Mouse (Mus musculus) limb, embryonic 14.5 days (tissue): ENCODE results near the gene Vps25. TPM values are rescaled to one million over a fixed set of nuclear protein-coding genes. Genes with fewer than 3 reads are reported as not detected.

Experiments
- ATAC-seq: fragments of 200-750 bp; cut with Nextera tagmentation; 2 replicates; pipeline ENCODE4 v1.8.0; 2017; ENCODE audit warnings: low read depth, moderate number of reproducible peaks, moderate TSS enrichment; ENCODE audit not compliant: low FRiP score
- DNase-seq: peaks from one replicate; pipeline ENCODE4 v3.0.0-alpha.2; 2015; ENCODE audit warnings: low spot score
- H3K27ac ChIP-seq: fragments of 300-500 bp; sonication (generic); replicated peaks from 2 replicates; pipeline ENCODE4 v1.5.1; 2014; ENCODE audit warnings: low read depth, mild to moderate bottlenecking, low read length, moderate library complexity, mixed read lengths
- H3K27me3 ChIP-seq: fragments of 300-500 bp; sonication (generic); 2 replicates; pipeline ENCODE4 v1.6.1; 2014; ENCODE audit warnings: low read length, mixed read lengths; ENCODE audit not compliant: control insufficient read depth, insufficient read depth
- H3K36me3 ChIP-seq: fragments of 300-500 bp; sonication (generic); 2 replicates; pipeline ENCODE4 v1.6.1; 2014; ENCODE audit warnings: mild to moderate bottlenecking, low read length, moderate library complexity, mixed read lengths; ENCODE audit not compliant: control insufficient read depth, insufficient read depth
- H3K4me1 ChIP-seq: fragments of 300-500 bp; sonication (generic); 2 replicates; pipeline ENCODE4 v1.6.1; 2014; ENCODE audit warnings: antibody characterized with exemption, low read length, mixed read lengths; ENCODE audit not compliant: control insufficient read depth, insufficient read depth
- H3K4me2 ChIP-seq: fragments of 300-500 bp; sonication (generic); replicated peaks from 2 replicates; pipeline ENCODE4 v1.6.1; 2014; ENCODE audit warnings: low read depth, mild to moderate bottlenecking, low read length, moderate library complexity; ENCODE audit not compliant: severe bottlenecking
- H3K4me3 ChIP-seq: fragments of 300-500 bp; sonication (generic); replicated peaks from 2 replicates; pipeline ENCODE4 v1.5.1; 2014; ENCODE audit warnings: low read length
- H3K9ac ChIP-seq: fragments of 300-500 bp; sonication (generic); 2 replicates; pipeline ENCODE4 v1.6.1; 2014; ENCODE audit warnings: mild to moderate bottlenecking, low read depth, low read length, moderate library complexity; ENCODE audit not compliant: severe bottlenecking
- H3K9me3 ChIP-seq: fragments of 300-500 bp; sonication (generic); 2 replicates; pipeline ENCODE4 v1.6.1; 2016; ENCODE audit warnings: low read length; ENCODE audit not compliant: control insufficient read depth
- POLR2A ChIP-seq: fragments of 200-500 bp; IDR thresholded peaks from 2 replicates; pipeline ENCODE4 v1.8.0; 2012; ENCODE audit warnings: inconsistent platforms, mild to moderate bottlenecking, moderate library complexity, borderline replicate concordance; ENCODE audit not compliant: insufficient read depth, insufficient read length; ENCODE audit errors: extremely low read depth
- WGBS: fragments of 180-500 bp; shearing (Covaris S2); extraction: QIAGEN DNeasy Blood & Tissue Kit; methylation state at CpG from one replicate; pipeline ENCODE4 v1.1.7; 2014; 5-methylcytosine and 5-hydroxymethylcytosine counted together
- polyA plus RNA-seq, 2 experiments: library from polyadenylated mRNA; depleted of rRNA in 1 of 2; stranded (reverse) in 1 of 2; unstranded in 1 of 2; fragments of >200 nt; fragmentation: Nextera tagmentation in 1 of 2; extraction: Ambion mirVana in 1 of 2; gene quantifications; 2 replicates each; pipeline versions ENCODE4 v1.2.1 to v1.2.3; 2012 to 2014

Gene Vps25
- polyA plus RNA-seq, 2 experiments = 70.3 to 120 TPM

- Histone ChIP-seq H3K27ac (no peak overlapping the region), H3K27me3 (no peaks in the 10 kb centered on the region), H3K9ac (no peak overlapping the region), H3K4me1 (peaks cover 29% of the 10 kb centered on the region), H3K4me3 (no peak overlapping the region), H3K9me3 (no peaks in the 10 kb centered on the region), H3K4me2 (no peak overlapping the region), H3K36me3 (no peaks in the 10 kb centered on the region)
- no peak for TF ChIP-seq POLR2A
- DNase-seq (no peak), ATAC-seq (no peak)
These were observed 19.4 kb upstream of the Vps25 start for GRCm38 (mm10) chr11:101234124-101234523.

DNA sequence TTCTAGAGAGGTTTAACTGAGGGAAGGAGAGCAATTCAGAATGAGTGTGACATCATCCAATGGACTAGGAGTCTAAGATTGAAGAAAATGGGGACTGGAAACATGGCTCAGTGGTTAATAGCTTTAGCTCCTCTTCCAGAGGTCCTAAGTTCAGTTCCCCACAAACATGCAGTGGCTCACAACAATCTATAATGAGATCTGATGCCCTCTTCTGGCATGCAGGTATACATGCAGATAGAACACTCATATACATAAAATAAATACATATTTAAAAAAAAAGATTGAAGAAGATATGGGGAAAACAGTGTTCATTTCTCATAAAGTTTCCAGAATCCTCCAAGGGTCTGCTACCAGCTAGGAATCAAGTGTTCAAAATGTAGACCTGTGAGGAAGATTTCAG lies 18.1 kb upstream of the Vps25 start:
- no peaks in the 10 kb centered on the region for H3K27me3 ChIP-seq
- no peaks in the 10 kb centered on the region for H3K36me3 ChIP-seq
- H3K4me2 ChIP-seq = no peak overlapping the region
- no peak overlapping the region for H3K27ac ChIP-seq
- no peak overlapping the region for H3K4me3 ChIP-seq
- peaks cover 21% of the 10 kb centered on the region for H3K4me1 ChIP-seq
- DNase-seq (no peak), ATAC-seq (no peak)
- no peak overlapping the region for H3K9ac ChIP-seq
- no peak for TF ChIP-seq POLR2A
- no peaks in the 10 kb centered on the region for H3K9me3 ChIP-seq

- Histone ChIP-seq H3K4me1 (peaks cover 8% of the 10 kb centered on the region), H3K27me3 (no peaks in the 10 kb centered on the region), H3K4me3 (no peak overlapping the region), H3K27ac (no peak overlapping the region), H3K4me2 (no peak overlapping the region), H3K36me3 (no peaks in the 10 kb centered on the region), H3K9me3 (no peaks in the 10 kb centered on the region), H3K9ac (no peak overlapping the region)
- ATAC-seq (no peak), DNase-seq (no peak)
- TF ChIP-seq POLR2A = no peak
- 91% methylated on average over 5 of the region's 5 CpGs for WGBS
These were observed 16.7 kb upstream of the Vps25 start for GRCm38 (mm10) chr11:101236782-101237181.

DNA sequence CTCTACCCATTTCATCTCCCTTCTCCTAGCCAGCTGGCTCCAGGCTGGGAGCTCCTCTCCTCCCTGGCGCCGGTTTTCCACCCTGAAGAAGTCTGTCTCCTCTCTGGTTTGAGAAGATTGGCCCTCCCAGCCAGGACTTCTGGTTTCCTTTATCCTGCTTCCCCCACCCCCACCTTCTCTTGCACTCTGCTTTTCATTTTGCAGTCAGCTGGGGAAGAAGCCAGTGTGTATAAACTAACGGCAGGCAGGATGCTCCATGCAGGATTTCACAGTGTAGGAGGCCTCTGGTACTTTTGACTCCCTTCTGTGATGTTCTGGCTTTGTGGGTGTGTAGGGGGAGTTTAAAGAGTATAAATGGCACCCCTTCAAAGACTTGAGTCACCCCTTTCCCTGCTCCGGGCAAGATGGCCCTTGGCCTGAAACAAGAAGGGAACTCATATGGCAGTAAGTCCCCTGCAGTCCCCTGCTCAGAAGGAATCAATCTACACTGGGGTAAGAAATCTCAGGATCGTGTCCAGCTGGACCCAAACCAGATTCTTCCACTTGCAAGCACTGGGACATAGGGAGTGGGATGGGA lies 15.3 kb upstream of the Vps25 start:
- H3K4me3 ChIP-seq = no peak overlapping the region
- no peaks in the 10 kb centered on the region for H3K36me3 ChIP-seq
- no peak overlapping the region for H3K9ac ChIP-seq
- H3K9me3 ChIP-seq = no peaks in the 10 kb centered on the region
- 23% methylated on average over 5 of the region's 5 CpGs for WGBS
- peak; percentile 50 for DNase-seq
- H3K27ac ChIP-seq = peak overlapping the region; percentile 45
- H3K27me3 ChIP-seq = no peaks in the 10 kb centered on the region
- ATAC-seq = no peak; the same call in 1 of the 2 replicates
- H3K4me2 ChIP-seq = no peak overlapping the region
- no peaks in the 10 kb centered on the region for H3K4me1 ChIP-seq
- no peak for TF ChIP-seq POLR2A

DNA sequence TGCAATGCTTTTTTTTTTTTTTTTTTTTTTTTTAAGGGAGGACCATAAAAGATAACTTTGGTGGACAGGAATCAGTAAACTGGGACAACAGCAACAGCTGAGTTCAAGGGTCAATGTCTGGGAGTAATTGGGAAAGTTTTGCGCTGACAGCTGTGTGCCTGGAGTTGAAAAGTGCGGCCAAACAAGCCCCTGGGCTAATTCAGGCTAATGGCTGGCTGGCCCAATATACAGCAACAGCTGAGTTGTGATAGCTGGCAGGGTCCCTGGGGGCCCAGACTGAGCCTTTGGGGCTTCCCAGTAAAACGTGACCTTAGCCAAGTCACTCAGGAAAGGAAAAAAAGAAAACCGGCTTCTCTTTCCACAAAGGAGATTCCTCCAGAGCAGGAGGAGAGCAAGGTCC lies 8.4 kb upstream of the Vps25 start:
- H3K27me3 ChIP-seq = no peaks in the 10 kb centered on the region
- H3K9ac ChIP-seq = no peak overlapping the region
- WGBS = 6% methylated on average over 4 of the region's 4 CpGs
- H3K27ac ChIP-seq = no peak overlapping the region
- 0 out of 2 replicates have a peak overlapping the region, but pooled peaks have one; percentile 61 for H3K4me3 ChIP-seq
- ATAC-seq (no peak; the same call in 1 of the 2 replicates), DNase-seq (no peak)
- H3K36me3 ChIP-seq = no peaks in the 10 kb centered on the region
- no peak for TF ChIP-seq POLR2A
- no peaks in the 10 kb centered on the region for H3K9me3 ChIP-seq
- H3K4me1 ChIP-seq = peaks cover 14% of the 10 kb centered on the region; the same call in 1 of the 2 replicates
- H3K4me2 ChIP-seq = peak overlapping the region; percentile 97; the same call in 1 of the 2 replicates
